Mouse (Mus musculus): ENCODE measurements around the gene Tpx2.

Gene Tpx2

GRCm38 (mm10) chr2:152911031-152911430 is 63.3 kb downstream of the Tpx2 start, which contains the start of gene Mylk2:
TSS of gene Mylk2 (plus strand) at chr2:152911352.
- in situ Hi-C loops (cut with MboI; ENCODE audit: low sequenced_read_pairs): loop anchor here (10.0 to 25.0 kb wide), 2 partner anchors 234 to 501 kb away; no protein-coding TSS in a partner anchor

DNA sequence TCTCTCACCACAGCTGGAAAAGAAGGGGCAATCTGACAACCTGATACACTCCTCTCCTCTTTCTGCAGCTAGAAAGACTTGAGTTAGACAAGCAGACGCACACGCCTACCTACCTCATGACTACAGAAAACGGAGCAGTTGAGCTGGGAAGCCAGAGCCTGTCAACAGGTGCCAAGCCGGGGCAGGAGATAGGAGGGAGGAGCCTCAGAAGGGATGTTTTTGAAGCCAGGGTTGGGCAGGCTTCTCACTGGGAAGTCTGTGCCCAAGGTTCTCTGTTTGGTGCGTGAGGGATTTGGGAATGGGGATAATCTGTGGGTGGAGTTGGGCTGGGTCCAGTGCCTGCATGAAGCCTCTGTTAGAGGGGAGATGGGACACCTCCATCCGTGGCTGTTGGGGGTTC is 63.7 kb downstream of the Tpx2 start:
- in situ Hi-C loops (cut with MboI; ENCODE audit: low sequenced_read_pairs): loop anchor here (10.0 to 25.0 kb wide), 2 partner anchors 233 to 501 kb away; no protein-coding TSS in a partner anchor

DNA sequence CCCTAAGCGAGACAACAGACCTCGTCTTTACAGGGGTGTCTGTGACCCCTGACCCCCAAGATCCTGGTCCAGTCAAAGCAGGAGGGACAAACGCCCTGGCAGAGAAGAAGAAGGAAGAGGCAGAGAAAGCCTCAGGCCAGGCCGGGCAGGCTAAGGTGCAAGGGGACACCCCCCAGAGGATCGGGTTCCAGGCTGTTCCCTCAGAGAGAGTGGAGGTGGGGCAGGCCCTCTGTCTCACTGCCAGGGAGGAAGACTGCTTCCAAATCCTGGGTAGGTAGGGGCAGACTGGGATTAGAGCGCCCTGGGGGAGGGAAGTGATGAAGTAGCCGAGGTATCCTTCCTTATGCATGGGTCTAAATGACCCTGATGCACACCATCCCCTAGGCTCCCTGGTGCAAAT is 65.7 kb downstream of the Tpx2 start:
- in situ Hi-C loops (cut with MboI; ENCODE audit: low sequenced_read_pairs): loop anchor here (10.0 to 25.0 kb wide), 2 partner anchors 231 to 499 kb away; no protein-coding TSS in a partner anchor

GRCm38 (mm10) chr2:152914310-152915120 is 66.8 kb downstream of the Tpx2 start:
- in situ Hi-C loops (cut with MboI; ENCODE audit: low sequenced_read_pairs): loop anchor here (10.0 to 25.0 kb wide), 2 partner anchors 230 to 498 kb away; no protein-coding TSS in a partner anchor

DNA sequence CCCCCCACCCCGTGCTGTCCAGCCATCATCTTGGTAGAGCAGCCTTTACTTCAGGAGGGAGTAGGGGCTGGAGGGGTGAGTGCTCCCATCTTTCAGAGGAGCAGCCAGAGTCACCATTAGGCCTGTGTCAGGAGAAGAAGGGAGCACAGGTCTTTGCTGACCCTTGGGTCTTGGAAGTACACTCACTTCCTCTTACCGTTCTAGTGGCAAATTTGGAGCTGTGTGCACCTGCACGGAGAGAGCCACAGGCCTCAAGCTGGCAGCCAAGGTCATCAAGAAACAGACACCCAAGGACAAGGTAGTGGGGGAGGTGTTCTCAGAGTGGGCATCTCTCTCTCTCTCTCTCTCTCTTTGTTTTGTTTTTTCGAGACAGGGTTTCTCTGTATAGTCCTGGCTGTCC is 67.7 kb downstream of the Tpx2 start:
- in situ Hi-C loops (cut with MboI; ENCODE audit: low sequenced_read_pairs): loop anchor here (10.0 to 25.0 kb wide), 2 partner anchors 229 to 497 kb away; no protein-coding TSS in a partner anchor

DNA sequence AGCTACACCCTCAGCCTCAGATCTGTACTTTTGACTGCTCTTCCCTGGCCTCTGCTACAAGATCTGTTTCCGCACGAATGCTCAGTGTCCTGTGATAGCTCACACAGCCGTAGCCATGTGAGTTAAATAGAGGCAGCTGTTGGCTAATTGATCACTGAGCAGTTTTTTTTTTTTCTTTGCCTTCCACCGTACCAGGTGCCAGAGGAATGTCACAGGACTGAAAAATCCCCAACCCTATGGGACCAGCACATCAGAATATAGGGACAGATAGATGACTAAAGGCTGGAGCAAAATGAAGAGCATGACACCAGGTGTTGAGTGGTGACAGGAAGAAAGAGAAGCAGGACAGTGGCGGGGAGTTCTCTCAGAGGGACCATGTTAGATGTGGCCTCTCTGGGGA is 68.3 kb downstream of the Tpx2 start:
- in situ Hi-C loops (cut with MboI; ENCODE audit: low sequenced_read_pairs): loop anchor here (10.0 to 25.0 kb wide), 2 partner anchors 229 to 496 kb away; no protein-coding TSS in a partner anchor

GRCm38 (mm10) chr2:152917671-152918070 is 69.9 kb downstream of the Tpx2 start:
- in situ Hi-C loops (cut with MboI; ENCODE audit: low sequenced_read_pairs): loop anchor here (10.0 to 25.0 kb wide), 2 partner anchors 227 to 495 kb away; no protein-coding TSS in a partner anchor

DNA sequence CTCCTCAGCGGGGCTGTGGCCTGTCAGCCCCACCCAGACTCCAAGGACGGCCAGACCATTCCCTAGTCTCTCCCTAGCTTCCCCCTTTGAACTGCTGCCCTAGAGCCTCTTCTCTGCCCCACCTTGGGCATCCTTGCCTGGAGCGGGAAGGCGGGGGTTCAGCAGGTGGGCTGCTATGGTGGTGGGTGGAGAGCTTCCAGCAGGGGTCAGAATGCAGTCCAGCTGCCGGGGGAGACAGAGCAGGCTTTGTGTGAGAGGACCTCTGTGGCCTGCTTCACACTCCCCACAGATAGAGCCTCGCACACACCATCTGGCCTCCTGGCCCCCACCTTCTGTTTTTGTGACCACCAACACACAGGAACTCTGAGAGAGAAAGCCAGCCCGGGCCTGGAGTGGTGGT is 74.6 kb downstream of the Tpx2 start:
- in situ Hi-C loops (cut with MboI; ENCODE audit: low sequenced_read_pairs): loop anchor here (25.0 kb wide), 1 partner anchor 490 kb away; no protein-coding TSS in a partner anchor

GRCm38 (mm10) chr2:152923621-152924020 is 75.9 kb downstream of the Tpx2 start:
- in situ Hi-C loops (cut with MboI; ENCODE audit: low sequenced_read_pairs): loop anchor here (25.0 kb wide), 1 partner anchor 489 kb away; no protein-coding TSS in a partner anchor

DNA sequence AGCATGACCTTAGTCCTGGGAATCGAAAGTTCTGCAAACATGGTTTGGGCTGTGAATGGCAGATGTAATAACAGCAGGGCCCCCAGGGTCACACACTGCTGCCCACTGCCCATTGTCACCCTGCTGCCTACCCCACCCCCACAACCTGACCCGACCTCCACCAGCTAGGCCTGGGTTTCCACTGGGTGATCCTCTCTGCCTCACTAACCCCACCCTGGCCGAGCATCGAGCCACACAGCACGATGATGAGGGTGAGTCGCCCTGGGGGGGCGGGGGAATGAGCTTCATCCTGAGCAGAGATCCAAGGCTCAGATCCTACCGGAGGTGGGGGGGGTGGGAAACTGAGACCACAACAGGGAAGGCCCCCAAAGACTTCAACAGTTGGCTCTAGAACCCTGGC is 76.4 kb downstream of the Tpx2 start:
- in situ Hi-C loops (cut with MboI; ENCODE audit: low sequenced_read_pairs): loop anchor here (25.0 kb wide), 1 partner anchor 488 kb away; no protein-coding TSS in a partner anchor

DNA sequence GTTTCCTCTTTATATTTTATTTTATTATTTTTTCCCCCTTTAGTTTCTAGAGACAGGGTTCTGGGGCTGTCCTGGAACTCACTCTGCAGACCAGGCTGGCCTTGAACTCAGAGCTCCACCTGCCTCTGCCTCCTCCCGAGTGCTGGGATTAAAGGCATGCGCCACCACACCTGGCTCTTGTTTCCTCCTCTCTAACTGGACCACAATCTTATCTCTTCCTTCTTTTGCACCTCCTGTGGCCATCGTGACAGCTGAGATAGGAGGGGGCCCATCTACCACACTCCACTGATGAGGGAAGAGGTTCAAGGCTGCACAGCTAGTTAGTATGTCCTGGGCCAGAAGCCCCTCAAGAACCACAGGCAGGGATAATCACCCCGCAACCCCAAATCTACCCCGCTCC is 76.8 kb downstream of the Tpx2 start:
- in situ Hi-C loops (cut with MboI; ENCODE audit: low sequenced_read_pairs): loop anchor here (25.0 kb wide), 1 partner anchor 488 kb away; no protein-coding TSS in a partner anchor

GRCm38 (mm10) chr2:152925189-152925872 is 77.6 kb downstream of the Tpx2 start:
- in situ Hi-C loops (cut with MboI; ENCODE audit: low sequenced_read_pairs): no loop called here

GRCm38 (mm10) chr2:152926896-152927295 is 79.1 kb downstream of the Tpx2 start:
- in situ Hi-C loops (cut with MboI; ENCODE audit: low sequenced_read_pairs): no loop called here

- in situ Hi-C loops (cut with MboI; ENCODE audit: low sequenced_read_pairs): no loop called here
Observed at GRCm38 (mm10) chr2:152927371-152927770, 79.6 kb downstream of the Tpx2 start.

- in situ Hi-C loops (cut with MboI; ENCODE audit: low sequenced_read_pairs): no loop called here
Observed at GRCm38 (mm10) chr2:152928219-152928987, 80.6 kb downstream of the Tpx2 start.

DNA sequence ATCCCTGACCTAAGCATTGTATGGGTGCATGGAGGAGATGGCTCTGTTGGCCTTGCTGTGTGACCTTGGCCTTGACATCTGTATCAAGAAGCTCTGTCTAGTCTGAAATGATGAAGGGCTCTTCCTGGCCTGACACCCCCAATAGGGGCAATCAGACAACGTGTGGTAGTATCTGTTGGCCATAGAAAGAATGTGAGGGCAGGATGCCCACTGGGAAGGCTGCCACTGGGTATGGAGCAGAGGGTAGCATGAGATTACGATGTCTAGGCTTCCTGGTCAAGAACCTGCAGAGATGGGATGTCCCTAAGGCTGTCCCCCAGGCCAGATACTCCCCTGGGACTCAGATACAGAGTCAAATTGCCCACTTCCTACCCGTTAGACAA is 81.2 kb downstream of the Tpx2 start:
- in situ Hi-C loops (cut with MboI; ENCODE audit: low sequenced_read_pairs): no loop called here

DNA sequence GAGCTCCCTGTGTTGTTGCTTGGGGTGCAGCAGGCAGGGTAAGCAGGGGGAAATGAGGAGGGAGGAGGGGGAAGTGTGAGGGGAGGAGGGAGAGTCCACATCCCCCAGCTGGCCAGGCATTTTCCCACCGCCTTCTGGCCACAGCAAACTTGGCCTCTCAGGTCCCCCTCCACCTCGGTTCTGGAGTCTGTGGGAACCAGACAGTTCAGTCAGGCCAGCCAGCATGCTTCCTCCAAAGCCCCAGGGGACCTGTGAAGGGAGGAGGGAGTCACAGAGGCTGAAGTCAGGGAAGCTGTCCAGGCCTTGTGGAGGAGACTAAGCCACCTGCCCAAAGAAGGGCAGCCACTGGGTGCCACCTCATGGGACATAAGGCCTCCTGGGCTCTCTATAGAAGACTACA is 82.5 kb downstream of the Tpx2 start:
- in situ Hi-C loops (cut with MboI; ENCODE audit: low sequenced_read_pairs): no loop called here

- in situ Hi-C loops (cut with MboI; ENCODE audit: low sequenced_read_pairs): no loop called here
Observed at GRCm38 (mm10) chr2:152931456-152932160, 83.8 kb downstream of the Tpx2 start.

- in situ Hi-C loops (cut with MboI; ENCODE audit: low sequenced_read_pairs): no loop called here
Observed at GRCm38 (mm10) chr2:152933048-152933447, 85.3 kb downstream of the Tpx2 start, which contains the start of gene Foxs1. TSS of gene Foxs1 (minus strand) at chr2:152933208.

DNA sequence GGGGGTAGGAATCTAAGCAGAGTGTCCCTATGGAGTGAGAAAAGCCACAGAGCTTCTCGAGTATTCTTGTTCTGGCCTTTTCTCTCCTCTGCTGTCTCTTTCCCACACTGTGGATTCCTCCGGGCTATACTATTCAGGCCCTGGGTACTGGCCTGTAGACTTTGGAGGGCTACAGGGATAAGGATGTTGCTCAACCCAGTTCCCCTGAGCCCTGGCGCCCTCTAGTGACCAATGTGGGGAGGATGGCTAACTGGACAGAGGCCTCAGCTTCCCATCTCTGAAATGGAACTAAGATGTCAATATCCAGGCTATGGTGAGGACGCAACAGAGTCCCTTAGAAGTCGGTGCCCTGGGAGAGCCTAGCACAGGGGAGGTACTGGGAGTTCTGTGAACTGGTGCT is 85.8 kb downstream of the Tpx2 start:
- in situ Hi-C loops (cut with MboI; ENCODE audit: low sequenced_read_pairs): no loop called here
